Mouse (Mus musculus): Measurements from ENCODE around the gene Ccr1. TPM values are rescaled to one million over a fixed set of nuclear protein-coding genes. Genes with fewer than 3 reads are reported as not detected.
"Not testable (repeated sequence)": the region's sequence is repeated elsewhere in the genome, so short reads cannot be mapped to it uniquely, and the experiment has no call there.

Ccr1 gene
- polyA plus RNA-seq, 1 experiment = 4.9 TPM

- WGBS = 58% methylated on average over 2 of the region's 2 CpGs
- H3K4me3 ChIP-seq (replicated peaks; ENCODE audit: extremely low read depth, low read depth, low read length) = no peak overlapping the region
- H3K4me1 ChIP-seq (ENCODE audit: control insufficient read depth, insufficient read depth, low read length) = peaks cover 2% of the 10 kb centered on the region; the same call in 1 of the 2 replicates
- no peak for DNase-seq
- TF ChIP-seq POLR2A (IDR thresholded peaks at IDR 0.05; ENCODE audit: borderline replicate concordance, extremely low read depth, low read depth, low read length) (no peak), CTCF (IDR thresholded peaks at IDR 0.05; ENCODE audit: insufficient read depth, low read length) (peak; percentile 4; the same call in 1 of the 2 replicates)
Observed at GRCm38 (mm10) chr9:123986217-123986616, 17.7 kb upstream of the Ccr1 start.

DNA sequence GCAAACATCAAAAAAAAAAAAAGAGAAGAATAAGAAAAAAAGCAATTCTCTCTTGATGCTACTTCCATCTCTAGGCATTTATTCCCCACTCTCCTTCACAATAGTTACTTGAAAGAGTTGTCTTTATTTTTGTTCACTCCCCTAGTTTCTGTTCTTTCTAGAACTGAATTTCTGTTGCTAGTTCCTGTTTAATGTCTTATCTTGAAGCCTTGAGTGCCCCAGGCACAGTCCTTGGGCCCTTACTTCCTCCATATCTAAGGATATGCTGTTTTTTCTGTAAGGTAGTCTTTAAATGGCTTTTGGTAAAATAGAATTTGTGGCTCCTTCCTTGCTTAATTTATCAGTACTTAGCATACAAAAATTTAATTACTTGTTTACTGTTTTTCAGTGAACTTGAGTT is 16.5 kb upstream of the Ccr1 start:
- H3K4me3 ChIP-seq (replicated peaks; ENCODE audit: extremely low read depth, low read depth, low read length) = no peak overlapping the region
- peaks cover 2% of the 10 kb centered on the region; the same call in 1 of the 2 replicates for H3K4me1 ChIP-seq (ENCODE audit: control insufficient read depth, insufficient read depth, low read length)
- TF ChIP-seq CTCF (IDR thresholded peaks at IDR 0.05; ENCODE audit: insufficient read depth, low read length) (no peak), POLR2A (IDR thresholded peaks at IDR 0.05; ENCODE audit: borderline replicate concordance, extremely low read depth, low read depth, low read length) (no peak)
- DNase-seq = no peak

DNA sequence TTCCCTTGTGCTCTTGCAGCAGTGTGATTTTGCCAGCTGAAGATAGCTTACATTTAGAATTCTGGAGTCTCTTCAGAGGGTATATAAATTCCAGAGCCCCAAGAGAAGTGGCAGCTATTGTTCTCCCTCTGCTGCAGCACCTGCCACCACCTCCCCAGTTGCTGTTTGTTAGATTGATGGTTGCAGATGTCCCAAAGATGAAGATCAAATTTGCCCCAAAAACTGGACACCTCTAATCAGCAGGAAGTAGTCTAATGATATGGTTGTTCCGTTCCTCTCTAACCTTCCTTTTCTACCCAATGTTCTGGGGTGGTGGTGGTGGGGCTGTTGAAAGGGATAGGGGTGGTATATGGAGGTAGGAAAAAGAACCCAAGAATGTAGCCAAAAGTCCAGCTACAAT is 14.2 kb upstream of the Ccr1 start:
- 77% methylated on average over 1 of the region's 1 CpGs for WGBS
- DNase-seq = no peak
- H3K4me3 ChIP-seq (replicated peaks; ENCODE audit: extremely low read depth, low read depth, low read length) = no peak overlapping the region
- no peaks in the 10 kb centered on the region for H3K4me1 ChIP-seq (ENCODE audit: control insufficient read depth, insufficient read depth, low read length)
- no peak for TF ChIP-seq POLR2A (IDR thresholded peaks at IDR 0.05; ENCODE audit: borderline replicate concordance, extremely low read depth, low read depth, low read length)
- TF ChIP-seq CTCF (IDR thresholded peaks at IDR 0.05; ENCODE audit: insufficient read depth, low read length) = no peak

DNA sequence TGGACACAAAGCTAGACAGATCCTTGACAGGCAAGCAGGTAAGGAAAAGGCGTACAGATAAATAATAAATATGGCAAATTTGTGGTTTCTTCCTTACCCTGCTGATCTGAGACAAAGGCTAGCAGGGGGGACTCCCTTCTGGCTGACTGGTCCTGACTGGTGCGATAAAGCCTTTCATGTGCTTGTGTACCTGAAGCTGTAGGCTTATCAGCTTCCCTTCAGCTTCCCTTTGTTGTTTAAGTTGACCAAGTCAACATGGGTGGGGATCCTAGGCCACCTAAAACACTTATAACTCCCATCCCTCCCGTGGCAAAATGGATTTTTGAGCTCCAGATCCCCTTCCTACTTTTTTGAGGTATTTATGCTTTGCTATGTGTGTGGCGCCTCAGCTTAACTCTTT is 13.4 kb upstream of the Ccr1 start:
- Histone ChIP-seq H3K4me1 (ENCODE audit: control insufficient read depth, insufficient read depth, low read length) (no peaks in the 10 kb centered on the region), H3K4me3 (replicated peaks; ENCODE audit: extremely low read depth, low read depth, low read length) (no peak overlapping the region)
- TF ChIP-seq POLR2A (IDR thresholded peaks at IDR 0.05; ENCODE audit: borderline replicate concordance, extremely low read depth, low read depth, low read length) (no peak), CTCF (IDR thresholded peaks at IDR 0.05; ENCODE audit: insufficient read depth, low read length) (no peak)
- DNase-seq = no peak
- 70% methylated on average over 4 of the region's 4 CpGs for WGBS

GRCm38 (mm10) chr9:123980858-123981475 is 12.5 kb upstream of the Ccr1 start:
- not testable (repeated sequence) for DNase-seq; H3K4me1 ChIP-seq (ENCODE audit: control insufficient read depth, insufficient read depth, low read length); H3K4me3 ChIP-seq (replicated peaks; ENCODE audit: extremely low read depth, low read depth, low read length)
- WGBS = no CpG with 5 or more reads among the region's 3 CpGs

DNA sequence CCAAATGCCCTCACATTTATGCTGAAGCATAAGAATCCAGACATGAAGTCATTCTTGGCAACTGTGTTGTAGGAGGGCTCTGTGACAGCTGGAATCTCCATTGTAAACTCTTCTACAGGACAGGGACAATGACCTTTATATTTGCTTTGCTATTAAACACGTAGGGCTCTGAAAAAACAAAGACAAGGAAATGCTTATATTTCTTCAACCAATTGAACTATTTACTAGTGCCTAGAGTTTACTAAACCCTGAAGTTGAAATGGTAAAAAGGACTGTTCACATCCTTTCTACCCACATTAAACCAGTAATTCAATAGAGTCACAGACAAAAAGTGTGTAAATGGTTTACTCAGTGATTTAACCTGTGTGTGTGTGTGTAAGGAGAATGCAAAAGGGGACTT is 9.8 kb upstream of the Ccr1 start, which contains the start of gene Ccr1l1:
Ccr1l1 (minus strand) TSS at position 101 of the 400 bp plus-strand sequence.
- Histone ChIP-seq H3K4me3 (replicated peaks; ENCODE audit: extremely low read depth, low read depth, low read length) (no peak within 1 kb of the TSS), H3K4me1 (ENCODE audit: control insufficient read depth, insufficient read depth, low read length) (no peaks in the 10 kb centered on the region)
- no peak for TF ChIP-seq CTCF (IDR thresholded peaks at IDR 0.05; ENCODE audit: insufficient read depth, low read length)
- TF ChIP-seq POLR2A (IDR thresholded peaks at IDR 0.05; ENCODE audit: borderline replicate concordance, extremely low read depth, low read depth, low read length) = no peak
- whole genome bisulfite sequencing = 18% methylated on average over 1 of the region's 1 CpGs
- DNase-seq = no peak

GRCm38 (mm10) chr9:123976876-123977663 is 8.6 kb upstream of the Ccr1 start:
- 80% methylated on average over 9 of the region's 9 CpGs for WGBS
- DNase-seq = no peak
- TF ChIP-seq CTCF (IDR thresholded peaks at IDR 0.05; ENCODE audit: insufficient read depth, low read length) (no peak), POLR2A (IDR thresholded peaks at IDR 0.05; ENCODE audit: borderline replicate concordance, extremely low read depth, low read depth, low read length) (no peak)

GRCm38 (mm10) chr9:123975630-123976029 is 7.1 kb upstream of the Ccr1 start:
- no peak overlapping the region for H3K4me3 ChIP-seq (replicated peaks; ENCODE audit: extremely low read depth, low read depth, low read length)
- no peaks in the 10 kb centered on the region for H3K4me1 ChIP-seq (ENCODE audit: control insufficient read depth, insufficient read depth, low read length)
- 72% methylated on average over 2 of the region's 2 CpGs for WGBS
- TF ChIP-seq CTCF (IDR thresholded peaks at IDR 0.05; ENCODE audit: insufficient read depth, low read length) (no peak), POLR2A (IDR thresholded peaks at IDR 0.05; ENCODE audit: borderline replicate concordance, extremely low read depth, low read depth, low read length) (no peak)
- no peak for DNase-seq

More at GRCm38 (mm10) chr9:123976876-123977663, 8.6 kb upstream of the Ccr1 start:
- H3K4me3 ChIP-seq (replicated peaks; ENCODE audit: extremely low read depth, low read depth, low read length) = no peak overlapping the region
- no peaks in the 10 kb centered on the region for H3K4me1 ChIP-seq (ENCODE audit: control insufficient read depth, insufficient read depth, low read length)

DNA sequence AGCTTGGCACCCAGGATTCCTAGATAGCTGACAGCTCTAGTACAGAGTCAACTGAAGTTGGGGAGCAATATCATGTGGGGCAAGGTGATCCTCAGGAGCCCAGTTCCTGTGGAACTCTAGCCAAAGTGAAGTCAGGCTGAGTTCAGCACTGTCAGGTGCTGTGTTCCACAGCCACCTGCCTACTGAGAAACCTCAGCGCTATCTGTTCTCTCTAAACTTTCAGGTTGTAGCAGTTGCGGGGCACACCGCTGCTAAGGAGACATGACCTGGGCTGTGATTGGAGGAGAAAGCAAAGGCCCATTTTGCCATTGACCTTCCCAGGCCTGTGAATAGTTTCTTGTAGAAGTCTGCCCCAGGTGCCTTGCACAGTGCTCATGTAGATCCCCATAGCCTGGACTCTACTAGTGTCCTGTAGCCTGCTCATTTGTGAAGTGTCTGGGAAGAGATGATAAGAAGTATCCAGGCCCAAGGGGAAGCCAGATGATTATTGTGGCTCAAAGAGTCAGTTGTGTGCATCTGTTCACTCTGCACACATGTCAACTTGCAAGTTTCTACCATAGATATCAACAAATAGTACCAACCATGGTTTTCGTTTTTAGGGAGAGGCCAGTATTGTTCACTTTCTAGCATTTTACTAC is 1.5 kb downstream of the Ccr1 start:
- DNase-seq; H3K4me1 ChIP-seq (ENCODE audit: control insufficient read depth, insufficient read depth, low read length); H3K4me3 ChIP-seq (replicated peaks; ENCODE audit: extremely low read depth, low read depth, low read length): not testable (repeated sequence)
- 85% methylated on average over 1 of the region's 4 CpGs for WGBS

- WGBS = 68% methylated on average over 3 of the region's 3 CpGs
- no peaks in the 10 kb centered on the region for H3K4me1 ChIP-seq (ENCODE audit: control insufficient read depth, insufficient read depth, low read length)
- DNase-seq = no peak
- no peak overlapping the region for H3K4me3 ChIP-seq (replicated peaks; ENCODE audit: extremely low read depth, low read depth, low read length)
- TF ChIP-seq CTCF (IDR thresholded peaks at IDR 0.05; ENCODE audit: insufficient read depth, low read length) (no peak), POLR2A (IDR thresholded peaks at IDR 0.05; ENCODE audit: borderline replicate concordance, extremely low read depth, low read depth, low read length) (no peak)
Observed at GRCm38 (mm10) chr9:123964776-123965175, 3.7 kb downstream of the Ccr1 start.
